Mouse (Mus musculus): ENCODE measurements at regions not wholly inside any gene's neighbourhood (a gene's known extent, or its start where the extent isn't known, plus 50 kb on each side); places are given as distances from the start of the nearest gene placed in this dataset.
A peak's percentile ranks its signal among the peaks of the same experiment; 100 is the strongest.

DNA sequence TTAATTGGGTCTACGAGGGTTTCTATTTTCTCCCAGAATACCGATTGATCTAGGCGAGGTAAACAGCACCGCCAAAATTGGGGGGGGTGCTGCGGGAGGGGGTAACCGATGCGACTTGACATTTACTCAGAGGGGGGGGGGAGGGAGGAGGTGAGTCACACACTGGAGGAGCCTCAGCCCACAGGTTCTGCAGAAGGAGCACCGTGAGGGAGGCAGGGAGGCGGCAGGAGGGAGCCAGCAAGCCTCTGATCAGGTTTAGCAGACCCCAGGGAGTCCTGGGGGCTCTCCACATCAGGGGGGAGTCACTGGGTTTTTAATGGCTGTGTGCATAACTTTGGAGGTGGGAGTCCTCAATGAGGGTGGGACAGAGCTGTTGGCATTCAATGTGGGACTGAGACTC, 51.3 kb upstream of the Ier5l start:
- DNase-seq, result no peak

DNA sequence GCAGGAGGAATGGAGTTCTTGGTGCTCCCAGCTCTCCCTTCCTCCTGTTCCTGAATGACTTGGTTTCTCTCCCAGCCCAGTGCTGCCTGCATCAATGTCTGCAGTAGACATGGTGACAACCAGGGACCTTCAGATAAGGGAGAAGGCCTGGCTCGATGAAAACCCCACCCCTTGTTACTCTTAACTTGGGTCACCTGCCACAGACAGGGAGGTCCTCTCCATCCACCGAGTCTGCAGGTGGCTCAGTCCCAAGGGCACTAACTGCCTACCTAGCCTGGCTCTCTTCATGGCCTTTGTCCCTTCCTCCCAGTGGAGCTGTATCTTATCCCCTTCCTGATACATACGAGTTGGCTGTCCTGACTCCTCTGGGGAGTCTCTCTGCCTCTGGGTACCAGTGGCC, 51.8 kb upstream of the Ier5l start:
- DNase-seq, result no peak

DNA sequence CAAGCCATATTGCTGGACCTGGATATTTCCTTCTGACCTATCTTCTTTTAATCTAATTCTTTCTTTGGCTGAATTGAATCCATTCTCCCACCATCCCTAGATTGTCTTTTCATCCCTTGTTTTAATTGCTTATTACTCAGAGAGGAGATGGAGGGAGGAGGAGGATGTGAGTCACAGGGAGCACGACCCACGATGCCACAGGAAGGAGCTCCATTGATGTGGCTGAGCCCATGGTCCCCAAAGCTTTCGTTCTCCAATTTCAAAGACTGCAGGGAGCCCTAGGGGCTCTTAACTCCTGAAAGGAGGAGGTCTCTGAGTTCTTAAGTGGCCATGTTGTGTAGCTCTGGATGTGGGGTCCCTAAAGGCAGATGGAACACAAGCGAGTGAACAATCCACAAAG, 53.5 kb upstream of the Ier5l start:
- no peak for DNase-seq

DNA sequence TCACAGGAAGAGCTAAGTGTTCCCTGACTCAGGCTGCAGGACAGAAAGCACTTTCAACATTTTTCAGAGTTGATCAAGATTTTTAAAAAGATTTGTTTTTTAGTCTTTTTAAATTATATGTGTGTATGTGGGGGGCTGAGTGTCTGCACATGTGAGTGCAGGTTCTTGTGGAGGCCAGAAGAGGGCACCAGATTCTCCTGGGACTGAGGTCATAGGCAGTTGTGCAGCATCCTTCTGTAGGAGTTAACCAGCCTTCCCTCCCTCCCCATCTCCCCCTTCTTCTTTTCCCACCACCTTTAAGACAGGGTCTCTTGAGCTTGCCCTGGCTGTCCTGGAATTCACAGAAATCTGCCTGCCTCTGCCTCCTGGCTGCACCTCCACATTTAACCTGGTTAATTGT, 58.9 kb upstream of the Ier5l start:
- no peak for DNase-seq

DNA sequence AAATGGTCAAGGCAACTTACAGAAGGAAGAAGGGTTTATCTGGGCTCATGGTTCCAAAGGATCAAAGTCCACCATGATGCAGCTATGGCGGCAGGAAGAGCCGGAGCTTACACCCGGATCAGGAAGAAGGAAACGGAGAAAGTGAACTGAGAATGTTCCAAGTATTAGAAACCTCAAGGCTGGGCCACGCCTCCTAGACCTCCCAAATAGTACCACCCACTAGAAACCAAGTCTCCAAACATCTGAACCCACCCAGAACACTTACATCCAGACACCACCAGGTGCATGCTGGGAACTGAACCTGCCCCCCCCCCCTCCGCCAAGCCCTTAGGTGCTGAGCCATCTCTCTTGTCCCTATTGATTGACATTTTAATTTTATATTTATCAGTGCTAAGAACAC, 59.3 kb upstream of the Ier5l start:
- DNase-seq, result no peak

DNA sequence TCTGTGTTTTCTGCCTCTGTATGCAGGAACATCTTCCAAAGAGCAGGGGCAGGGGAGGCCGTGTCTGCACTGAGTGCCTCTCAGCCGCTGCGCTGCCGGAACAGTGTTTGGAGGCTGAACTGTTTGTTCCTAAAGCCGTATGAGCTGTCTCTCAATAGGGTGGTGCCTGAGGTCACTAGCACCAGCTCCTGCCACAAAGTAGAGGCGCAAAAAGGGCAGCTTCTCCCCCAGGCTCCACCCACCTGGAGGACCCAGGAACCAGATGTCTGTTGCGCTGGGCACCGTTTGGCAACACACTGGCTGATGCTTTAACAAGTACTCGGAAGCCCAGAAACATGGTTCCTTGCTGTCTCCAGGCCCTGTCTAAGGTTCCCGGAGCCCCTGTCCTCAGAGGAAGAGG, 60.4 kb upstream of the Cstad start:
- DNase-seq, result no peak

DNA sequence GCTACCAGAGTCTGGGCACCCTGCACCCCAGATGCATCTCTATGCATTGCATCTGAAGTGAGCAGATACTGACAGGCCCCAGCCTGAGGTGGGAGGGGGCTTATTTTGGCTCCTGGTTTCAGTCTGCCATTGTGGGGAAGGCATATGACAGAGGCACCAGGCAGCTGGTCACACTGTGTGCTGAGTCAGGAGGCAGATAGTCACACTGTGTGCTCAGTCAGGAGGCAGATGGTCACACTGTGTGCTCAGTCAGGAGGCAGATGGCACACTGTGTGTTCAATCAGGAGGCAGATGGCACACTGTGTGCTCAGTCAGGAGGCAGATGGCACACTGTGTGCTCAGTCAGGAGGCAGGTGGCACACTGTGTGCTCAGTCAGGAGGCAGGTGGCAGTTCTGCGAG, 55.5 kb upstream of the Cstad start:
- DNase-seq, result no peak

DNA sequence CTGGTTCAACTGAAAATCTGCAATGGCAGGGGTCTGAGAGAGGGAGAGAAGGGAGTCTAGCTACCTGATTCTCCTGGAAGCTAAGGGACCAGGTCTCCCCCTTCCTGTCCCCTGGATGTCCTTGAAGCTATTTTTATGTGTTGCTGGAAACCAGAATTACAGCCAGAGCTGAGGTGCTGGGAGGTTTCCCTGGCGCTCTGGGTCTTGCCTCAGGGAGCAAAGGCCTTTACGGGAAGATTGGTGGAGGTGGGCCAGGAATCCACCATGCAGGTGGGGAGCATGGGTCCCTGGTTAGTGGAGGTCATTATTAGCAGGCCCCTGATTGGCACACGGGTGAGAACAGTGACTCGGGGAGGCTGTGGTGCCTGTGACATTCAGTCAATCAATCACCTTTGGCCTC, 53.3 kb upstream of the Cstad start:
- DNase-seq, result no peak

DNA sequence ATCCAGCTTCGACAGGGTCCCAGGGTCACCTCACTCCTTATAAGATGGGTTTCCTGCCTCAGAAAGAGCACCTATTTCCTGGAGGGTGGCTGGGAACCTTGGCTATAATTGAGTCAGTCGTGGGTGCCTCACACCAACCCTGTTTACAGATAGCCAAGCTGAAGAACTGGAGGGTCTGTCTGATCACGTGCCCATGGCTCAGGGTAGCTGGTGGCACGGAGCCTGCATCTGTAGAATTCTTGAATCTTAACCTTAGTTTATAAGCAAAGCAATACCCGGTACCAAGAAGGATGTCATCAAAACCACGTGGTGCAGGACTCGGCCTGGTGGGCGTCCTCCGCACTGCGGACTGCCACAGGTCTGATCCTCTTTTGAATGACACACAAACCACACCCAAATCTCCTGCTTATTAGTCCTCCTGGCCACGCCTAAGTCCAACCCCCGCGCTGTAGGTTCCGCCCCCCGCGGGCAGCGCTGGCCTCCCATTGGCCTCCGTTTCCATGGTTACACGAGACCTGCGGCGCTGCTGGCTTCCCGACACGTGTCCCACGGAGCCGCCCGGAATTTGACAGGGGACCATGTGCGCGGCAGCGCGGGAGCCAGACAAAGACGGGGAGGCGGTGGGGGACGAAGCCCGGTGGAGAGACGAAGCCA, 49.9 kb upstream of the Cstad start:
- peak; percentile 77 to 86 for DNase-seq
